Mouse (Mus musculus): Measurements from ENCODE around the gene Hfe. TPM values are rescaled to one million over a fixed set of nuclear protein-coding genes. Genes with fewer than 3 reads are reported as not detected.

The Hfe gene
- polyA plus RNA-seq, 2 experiments, result 3.4 to 10.8 TPM

- under 1% methylated on average over 13 of the region's 36 CpGs for WGBS (ENCODE audit: insufficient replicate concordance)
- TF ChIP-seq CTCF (IDR thresholded peaks at IDR 0.05; ENCODE audit: low read depth) (no peak), EP300 (IDR thresholded peaks at IDR 0.05; ENCODE audit: low read depth) (no peak)
- no peaks in the 10 kb centered on the region for H3K27me3 ChIP-seq (ENCODE audit: control insufficient read depth, insufficient read depth, low read length)
- H3K4me2 ChIP-seq (ENCODE audit: low read depth), result peak overlapping the region; percentile 89
- H3K4me3 ChIP-seq (ENCODE audit: insufficient read depth in 1 of 2, low read depth in 2 of 2, low read length in 2 of 2), result peak overlapping the region; percentile 61 to 67
- DNase-seq (ENCODE audit: low read depth in 3 of 3, low spot score in 3 of 3), result peak in 1 of 3 experiments; percentile 68
- H3K9me3 ChIP-seq (ENCODE audit: control insufficient read depth, low read length), result no peaks in the 10 kb centered on the region
- H3K4me1 ChIP-seq (replicated peaks; ENCODE audit: control insufficient read depth in 2 of 2, insufficient read depth in 2 of 2, low read length in 1 of 2), result peaks cover 22 to 32% of the 10 kb centered on the region in 2 experiments
- no peak for ATAC-seq (ENCODE audit: insufficient read depth)
- peak overlapping the region; percentile 100 for H3K27ac ChIP-seq
- H3K9ac ChIP-seq (replicated peaks), result peak overlapping the region; percentile 95
- H3K36me3 ChIP-seq (replicated peaks; ENCODE audit: control insufficient read depth, insufficient read depth, low read depth), result no peaks in the 10 kb centered on the region
These were observed 34.0 kb upstream of the Hfe start for GRCm38 (mm10) chr13:23744421-23745380.

- Histone ChIP-seq H3K9me3 (ENCODE audit: control insufficient read depth, low read length) (no peaks in the 10 kb centered on the region), H3K4me2 (ENCODE audit: low read depth) (peak overlapping the region; percentile 89), H3K27ac (peak overlapping the region; percentile 100), H3K9ac (replicated peaks) (peak overlapping the region; percentile 95), H3K4me3 (ENCODE audit: insufficient read depth in 1 of 2, low read depth in 2 of 2, low read length in 2 of 2) (peak overlapping the region; percentile 61 to 62), H3K36me3 (replicated peaks; ENCODE audit: control insufficient read depth, insufficient read depth, low read depth) (no peaks in the 10 kb centered on the region), H3K4me1 (replicated peaks; ENCODE audit: control insufficient read depth in 2 of 2, insufficient read depth in 2 of 2, low read length in 1 of 2) (peaks cover 20 to 30% of the 10 kb centered on the region in 2 experiments), H3K27me3 (ENCODE audit: control insufficient read depth, insufficient read depth, low read length) (no peaks in the 10 kb centered on the region)
- no peak for DNase-seq (ENCODE audit: low read depth in 3 of 3, low spot score in 3 of 3)
- TF ChIP-seq CTCF (IDR thresholded peaks at IDR 0.05; ENCODE audit: low read depth), result no peak
- TF ChIP-seq EP300 (IDR thresholded peaks at IDR 0.05; ENCODE audit: low read depth), result 0 out of 2 replicates have a peak, but pooled peaks have one; percentile 4
- no peak for ATAC-seq (ENCODE audit: insufficient read depth)
- 47% methylated on average over 4 of the region's 4 CpGs for WGBS (ENCODE audit: insufficient replicate concordance)
These were observed 33.3 kb upstream of the Hfe start for GRCm38 (mm10) chr13:23743963-23744362.

- Histone ChIP-seq H3K27ac (peak overlapping the region; percentile 85), H3K4me2 (ENCODE audit: low read depth) (peak overlapping the region; percentile 47), H3K9me3 (ENCODE audit: control insufficient read depth, low read length) (no peaks in the 10 kb centered on the region), H3K36me3 (replicated peaks; ENCODE audit: control insufficient read depth, insufficient read depth, low read depth) (no peaks in the 10 kb centered on the region), H3K27me3 (ENCODE audit: control insufficient read depth, insufficient read depth, low read length) (no peaks in the 10 kb centered on the region), H3K4me3 (ENCODE audit: insufficient read depth in 1 of 2, low read depth in 2 of 2, low read length in 2 of 2) (peak overlapping the region in 1 of 2 experiments; percentile 28; a peak in 3 of 4 replicates), H3K4me1 (replicated peaks; ENCODE audit: control insufficient read depth in 2 of 2, insufficient read depth in 2 of 2, low read length in 1 of 2) (peaks cover 15 to 27% of the 10 kb centered on the region in 2 experiments), H3K9ac (replicated peaks) (peak overlapping the region; percentile 52)
- DNase-seq (ENCODE audit: low read depth in 3 of 3, low spot score in 3 of 3) (no peak), ATAC-seq (ENCODE audit: insufficient read depth) (no peak)
- 87% methylated on average over 5 of the region's 5 CpGs for WGBS (ENCODE audit: insufficient replicate concordance)
- TF ChIP-seq CTCF (IDR thresholded peaks at IDR 0.05; ENCODE audit: low read depth), result no peak
- no peak for TF ChIP-seq EP300 (IDR thresholded peaks at IDR 0.05; ENCODE audit: low read depth)
These were observed 32.6 kb upstream of the Hfe start for GRCm38 (mm10) chr13:23743215-23743614.

- ATAC-seq (ENCODE audit: insufficient read depth), result no peak
- peak overlapping the region; percentile 87 for H3K27ac ChIP-seq
- H3K4me1 ChIP-seq (replicated peaks; ENCODE audit: control insufficient read depth in 2 of 2, insufficient read depth in 2 of 2, low read length in 1 of 2), result peaks cover 16 to 24% of the 10 kb centered on the region in 2 experiments
- H3K36me3 ChIP-seq (replicated peaks; ENCODE audit: control insufficient read depth, insufficient read depth, low read depth), result no peaks in the 10 kb centered on the region
- H3K27me3 ChIP-seq (ENCODE audit: control insufficient read depth, insufficient read depth, low read length), result no peaks in the 10 kb centered on the region
- no peaks in the 10 kb centered on the region for H3K9me3 ChIP-seq (ENCODE audit: control insufficient read depth, low read length)
- DNase-seq (ENCODE audit: low read depth in 3 of 3, low spot score in 3 of 3), result no peak
- H3K4me2 ChIP-seq (ENCODE audit: low read depth), result peak overlapping the region; percentile 94
- H3K9ac ChIP-seq (replicated peaks), result peak overlapping the region; percentile 73
- TF ChIP-seq EP300 (IDR thresholded peaks at IDR 0.05; ENCODE audit: low read depth) (no peak), CTCF (IDR thresholded peaks at IDR 0.05; ENCODE audit: low read depth) (no peak)
- H3K4me3 ChIP-seq (ENCODE audit: insufficient read depth in 1 of 2, low read depth in 2 of 2, low read length in 2 of 2), result peak overlapping the region in 1 of 2 experiments; percentile 36; a peak in 2 of 4 replicates
These were observed 31.4 kb upstream of the Hfe start for GRCm38 (mm10) chr13:23742007-23742406.

GRCm38 (mm10) chr13:23740910-23741309, 30.3 kb upstream of the Hfe start:
- Histone ChIP-seq H3K9me3 (ENCODE audit: control insufficient read depth, low read length) (no peaks in the 10 kb centered on the region), H3K27ac (peak overlapping the region; percentile 99), H3K4me3 (ENCODE audit: insufficient read depth in 1 of 2, low read depth in 2 of 2, low read length in 2 of 2) (peak overlapping the region; percentile 65 to 86; a peak in 3 of 4 replicates), H3K9ac (replicated peaks) (peak overlapping the region; percentile 97), H3K4me2 (ENCODE audit: low read depth) (peak overlapping the region; percentile 94), H3K27me3 (ENCODE audit: control insufficient read depth, insufficient read depth, low read length) (no peaks in the 10 kb centered on the region), H3K36me3 (replicated peaks; ENCODE audit: control insufficient read depth, insufficient read depth, low read depth) (no peaks in the 10 kb centered on the region), H3K4me1 (replicated peaks; ENCODE audit: control insufficient read depth in 2 of 2, insufficient read depth in 2 of 2, low read length in 1 of 2) (peaks cover 16 to 24% of the 10 kb centered on the region in 2 experiments)
- TF ChIP-seq CTCF (IDR thresholded peaks at IDR 0.05; ENCODE audit: low read depth), result no peak
- no peak for TF ChIP-seq EP300 (IDR thresholded peaks at IDR 0.05; ENCODE audit: low read depth)
- WGBS (ENCODE audit: insufficient replicate concordance), result 22% methylated on average over 5 of the region's 5 CpGs
- ATAC-seq (ENCODE audit: insufficient read depth), result no peak
- no peak for DNase-seq (ENCODE audit: low read depth in 3 of 3, low spot score in 3 of 3)

All from liver, embryonic 14.5 days (tissue).